Mouse (Mus musculus) C2C12 (cell line): ENCODE measurements around the gene Vmn1r219. TPM values are rescaled to one million over a fixed set of nuclear protein-coding genes. Genes with fewer than 3 reads are reported as not detected.
"Not testable (repeated sequence)": the region's sequence is repeated elsewhere in the genome, so short reads cannot be mapped to it uniquely, and the experiment has no call there.

Source experiments
- H3K27me3 ChIP-seq: one replicate; pipeline ENCODE4 v1.6.1; 2011; ENCODE audit not compliant: control insufficient read depth, insufficient read depth, insufficient read length
- H3K36me3 ChIP-seq: one replicate; pipeline ENCODE4 v1.6.1; 2011; ENCODE audit not compliant: control insufficient read depth, insufficient read depth
- H3K4me3 ChIP-seq: one replicate; pipeline ENCODE4 v1.5.1; 2011; ENCODE audit warnings: mild to moderate bottlenecking, control low read depth; ENCODE audit not compliant: poor library complexity, insufficient read depth, severe bottlenecking
- H3K79me2 ChIP-seq: one replicate; pipeline ENCODE4 v1.6.1; 2011; ENCODE audit not compliant: control insufficient read depth, insufficient read depth
- H3K79me3 ChIP-seq: one replicate; pipeline ENCODE4 v1.6.1; 2011; ENCODE audit warnings: low read depth, control low read depth
- H3ac ChIP-seq: one replicate; pipeline ENCODE3; 2011; ENCODE audit warnings: low read depth; ENCODE audit not compliant: control insufficient read depth, insufficient read length
- CEBPB ChIP-seq: IDR thresholded peaks from one replicate; pipeline ENCODE4 v1.6.1; 2011; ENCODE audit warnings: low read depth, mild to moderate bottlenecking, control low read depth, moderate library complexity
- CTCF ChIP-seq: IDR thresholded peaks from one replicate; pipeline ENCODE4 v1.5.1; 2011; ENCODE audit not compliant: control insufficient read depth, insufficient read depth, insufficient read length
- FOSL1 ChIP-seq: IDR thresholded peaks from one replicate; pipeline ENCODE4 v1.8.0; 2011; ENCODE audit warnings: mild to moderate bottlenecking, low read length; ENCODE audit not compliant: poor library complexity, insufficient read depth, severe bottlenecking
- MAX ChIP-seq: IDR thresholded peaks from one replicate; pipeline ENCODE4 v1.6.1; 2011; ENCODE audit warnings: mild to moderate bottlenecking, control low read depth
- MYOD1 ChIP-seq: IDR thresholded peaks from one replicate; pipeline ENCODE4 v1.6.1; 2011; ENCODE audit warnings: low read depth; ENCODE audit not compliant: control insufficient read depth, insufficient read length
- MYOG ChIP-seq: IDR thresholded peaks from one replicate; pipeline ENCODE4 v1.6.1; 2011; ENCODE audit not compliant: control insufficient read depth, insufficient read length; ENCODE audit errors: extremely low read depth
- USF1 ChIP-seq: IDR thresholded peaks from one replicate; pipeline ENCODE4 v1.6.1; 2011; ENCODE audit warnings: low read depth, mild to moderate bottlenecking, control low read depth, moderate library complexity
- polyA plus RNA-seq: library from polyadenylated mRNA; unstranded; fragments of >200 nt; fragmentation: generic; extraction: Trizol; gene quantifications from one replicate; pipeline ENCODE4 v1.2.1, GENCODE M21; 2012; ENCODE audit warnings: missing spikeins

Vmn1r219 gene
- polyA plus RNA-seq, 1 experiment, result not detected

GRCm38 (mm10) chr13:23187875-23188274, 28.8 kb downstream of the Vmn1r219 start, which contains the start of gene Vmn1r220:
TSS of gene Vmn1r220 (minus strand) at chr13:23187975.
- Histone ChIP-seq H3K79me2 (no peaks in the 10 kb centered on the region), H3K79me3 (no peaks in the 10 kb centered on the region), H3ac (no peak within 1 kb of the TSS), H3K4me3 (no peak within 1 kb of the TSS), H3K36me3 (no peaks in the 10 kb centered on the region), H3K27me3 (no peaks in the 10 kb centered on the region)
- TF ChIP-seq CTCF, result no peak
- TF ChIP-seq MAX, result no peak
- TF ChIP-seq MYOG, result no peak
- no peak for TF ChIP-seq FOSL1
- no peak for TF ChIP-seq USF1
- TF ChIP-seq MYOD1, result no peak
- TF ChIP-seq CEBPB, result no peak

GRCm38 (mm10) chr13:23203885-23204284, 44.8 kb downstream of the Vmn1r219 start:
- not testable (repeated sequence) for H3K36me3 ChIP-seq, H3K79me3 ChIP-seq, H3K4me3 ChIP-seq

GRCm38 (mm10) chr13:23213827-23214226, 54.7 kb downstream of the Vmn1r219 start, which contains the start of gene Vmn1r221:
TSS of gene Vmn1r221 (plus strand) at chr13:23214127.
- H3K4me3 ChIP-seq, H3K79me2 ChIP-seq: not testable (repeated sequence)

More at GRCm38 (mm10) chr13:23203885-23204284, 44.8 kb downstream of the Vmn1r219 start:
- not testable (repeated sequence) for H3K79me2 ChIP-seq, H3ac ChIP-seq, H3K27me3 ChIP-seq

More at GRCm38 (mm10) chr13:23213827-23214226, 54.7 kb downstream of the Vmn1r219 start, which contains the start of gene Vmn1r221:
- H3K36me3 ChIP-seq, H3K79me3 ChIP-seq, H3ac ChIP-seq, H3K27me3 ChIP-seq: not testable (repeated sequence)

Other genes starting within 250 kb of the Vmn1r219 start
- gene Vmn1r213, start 151.7 kb upstream of the Vmn1r219 start, polyA plus RNA-seq, result not detected
- not detected for gene Vmn1r214, start 128.9 kb upstream of the Vmn1r219 start, polyA plus RNA-seq
- gene Vmn1r215, start 91.3 kb upstream of the Vmn1r219 start, polyA plus RNA-seq, result not detected
- not detected for gene Vmn1r217, start 41.1 kb upstream of the Vmn1r219 start, polyA plus RNA-seq
- not detected for gene Vmn1r218, start 26.2 kb upstream of the Vmn1r219 start, polyA plus RNA-seq
- gene Vmn1r220, start 28.7 kb downstream of the Vmn1r219 start, polyA plus RNA-seq, result not detected
- not detected for gene Vmn1r221, start 54.8 kb downstream of the Vmn1r219 start, polyA plus RNA-seq
- gene Vmn1r222, start 76.6 kb downstream of the Vmn1r219 start, polyA plus RNA-seq, result not detected
- gene Vmn1r223, start 87.8 kb downstream of the Vmn1r219 start, polyA plus RNA-seq, result not detected
- gene Zfp322a, start 209.9 kb downstream of the Vmn1r219 start, polyA plus RNA-seq, result 2.1 TPM